ENCODE assay signal across 8 mouse cellular contexts in genomic region chr5:150195514-150196210, GRCm38 (mm10).
A peak's percentile ranks its signal among the peaks of the same experiment; 100 is the strongest.
DNase-seq lines count a peak whose midpoint lies in the region; ATAC-seq and TF ChIP-seq lines count a peak whose summit lies in the region.

No protein-coding gene starts in this region.

- no peak for TF ChIP-seq CTCF in lung, embryonic 14.5 days (IDR thresholded peaks at IDR 0.05; ENCODE audit: low read depth)
- TF ChIP-seq CTCF in olfactory bulb, adult 2 months (IDR thresholded peaks at IDR 0.05; ENCODE audit: insufficient read depth, low read depth, low read length), result no peak

- H3K36me3 ChIP-seq in lung, embryonic 14.5 days (ENCODE audit: insufficient read depth), result no peaks in the 10 kb centered on the region

- peak overlapping the region; percentile 56; the same call in 1 of the 2 replicates for H3K27ac ChIP-seq in lung, embryonic 14.5 days (ENCODE audit: low read depth)
- no peak overlapping the region for H3K27ac ChIP-seq in olfactory bulb, adult 2 months (ENCODE audit: insufficient read depth, low read depth, low read length)

- H3K9ac ChIP-seq in lung, embryonic 14.5 days, result peak overlapping the region; percentile 7

- no peaks in the 10 kb centered on the region for H3K27me3 ChIP-seq in lung, embryonic 14.5 days (ENCODE audit: insufficient read depth, low read length)

- WGBS in lung, embryonic 14.5 days, result 4% methylated on average over 22 of the region's 22 CpGs
- WGBS in olfactory bulb, adult 2 months, result 5% methylated on average over 22 of the region's 22 CpGs

- ATAC-seq in frontal cortex, adult (ENCODE audit: low TSS enrichment), result peak; percentile 88
- ATAC-seq in hematopoietic stem cell, adult 5-6 weeks (replicated peaks in 1 of 2; ENCODE audit: insufficient read depth in 1 of 2, low FRiP score in 2 of 2, low TSS enrichment in 1 of 2, low read depth in 1 of 2, poor library complexity in 2 of 2, severe bottlenecking in 2 of 2), result peak; percentile 66 to 83
- peak; percentile 90 for ATAC-seq in lung, embryonic 14.5 days (ENCODE audit: insufficient read depth)

- H3K4me1 ChIP-seq in lung, embryonic 14.5 days (ENCODE audit: insufficient read depth), result 0 out of 2 replicates have a peak, but pooled peaks cover 4% of the 10 kb centered on the region
- no peaks in the 10 kb centered on the region for H3K4me1 ChIP-seq in olfactory bulb, adult 2 months (ENCODE audit: control insufficient read depth, insufficient read depth, low read length)

- TF ChIP-seq POLR2A in olfactory bulb, adult 2 months (IDR thresholded peaks at IDR 0.05; ENCODE audit: insufficient read depth, low read depth, low read length), result no peak

- DNase-seq in MEL-GATA-1-ER (ENCODE audit: extremely low read depth, low read depth), result peak; percentile 70
- peak; percentile 64 for DNase-seq in cerebellum, adult 9-11 months
- peak; percentile 61 to 63 for DNase-seq in layer of hippocampus, adult 8-10 months (ENCODE audit: low spot score in 2 of 2)
- peak; percentile 97 for DNase-seq in lung, embryonic 14.5 days
- DNase-seq in thymus, postnatal 25 days, result peak; percentile 28

- H3K9me3 ChIP-seq in lung, embryonic 14.5 days (ENCODE audit: low read depth, low read length), result no peaks in the 10 kb centered on the region

- peak overlapping the region; percentile 37 for H3K4me3 ChIP-seq in lung, embryonic 14.5 days (ENCODE audit: low read depth, low read length)
- H3K4me3 ChIP-seq in olfactory bulb, adult 2 months (ENCODE audit: insufficient read depth, low read depth, low read length), result peak overlapping the region; percentile 39

- H3K4me2 ChIP-seq in lung, embryonic 14.5 days, result peak overlapping the region; percentile 71

Comparison
In these comparisons a context has a peak if more than half of its experiments do, and no peak if none do; other contexts are left out.
1. DNase-seq: peak in every context shown above with its lines; median percentile 97 in lung, embryonic 14.5 days; 70 in MEL-GATA-1-ER; 64 in cerebellum, adult 9-11 months; 62 in layer of hippocampus, adult 8-10 months; 28 in thymus, postnatal 25 days.